Mouse (Mus musculus) small intestine, adult 2 months (tissue): ENCODE results near the gene Pigv.

Experiments used
- CTCF ChIP-seq: fragments of 200-500 bp; IDR thresholded peaks from 2 replicates; pipeline ENCODE4 v1.5.1; 2012; ENCODE audit warnings: low read depth, mild to moderate bottlenecking, control low read depth, inconsistent platforms, low read length, moderate library complexity, mixed read lengths; ENCODE audit not compliant: insufficient replicate concordance, insufficient read length; ENCODE audit errors: extremely low read depth
- POLR2A ChIP-seq: fragments of 200-500 bp; IDR thresholded peaks from 2 replicates; pipeline ENCODE4 v1.6.1; 2012; ENCODE audit warnings: low read depth, mild to moderate bottlenecking, control low read depth, inconsistent platforms, low read length, moderate library complexity

DNA sequence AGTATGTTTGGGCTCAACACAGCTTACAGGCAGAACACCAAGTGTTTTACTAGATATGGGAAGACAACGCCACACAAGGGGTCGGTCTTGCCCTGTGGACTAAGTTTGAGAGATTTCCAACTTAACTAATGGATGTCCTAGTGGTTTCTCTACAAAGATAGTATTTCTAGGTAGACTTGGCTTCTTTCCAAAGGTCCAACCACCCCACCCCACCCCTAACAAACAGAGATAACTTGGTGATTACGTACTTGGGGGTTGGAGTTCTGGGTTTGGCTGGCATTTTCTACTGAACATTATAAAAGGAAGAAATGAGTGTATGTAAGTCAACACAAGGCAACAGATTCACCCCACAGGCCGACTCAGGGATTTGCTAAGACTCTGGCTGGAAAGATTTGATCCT lies 32.6 kb upstream of the Pigv start:
- TF ChIP-seq POLR2A (no peak), CTCF (no peak)
